Mouse (Mus musculus): ENCODE results near the gene Olfr30.
"Not testable (repeated sequence)": the region's sequence is repeated elsewhere in the genome, so short reads cannot be mapped to it uniquely, and the experiment has no call there.

DNA sequence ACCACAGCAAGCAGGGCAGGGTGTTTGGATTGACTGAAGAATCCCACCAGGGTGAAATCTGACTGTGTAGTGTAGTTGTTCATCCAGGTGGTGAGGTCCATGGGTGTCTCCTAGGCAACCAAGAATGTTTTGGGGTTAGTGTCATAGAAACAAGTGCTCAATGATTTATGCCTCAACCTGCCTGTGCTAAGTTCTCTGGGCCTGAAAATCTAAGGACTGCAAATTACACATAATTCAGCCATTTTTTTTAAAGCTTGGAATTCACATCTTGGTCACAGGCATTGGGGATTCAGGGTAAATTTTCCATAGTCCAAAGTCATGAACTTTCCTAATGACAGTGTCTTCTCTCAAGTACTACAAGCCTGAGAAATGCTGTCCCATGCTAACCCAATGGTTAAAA is 40.4 kb upstream of the Olfr30 start, which contains the start of gene Olfr331:
- TF ChIP-seq CTCF (IDR thresholded peaks at IDR 0.05; ENCODE audit: extremely low read depth, insufficient read depth, insufficient read length, insufficient replicate concordance); POLR2A (IDR thresholded peaks at IDR 0.05; ENCODE audit: low read depth, low read length): not testable (repeated sequence)

Measured in spleen, adult 2 months (tissue).